Mouse (Mus musculus) myocyte (in vitro differentiated cells): Measurements from ENCODE around the gene Coro2a. TPM values are rescaled to one million over a fixed set of nuclear protein-coding genes. Genes with fewer than 3 reads are reported as not detected.

Experiments used
- H3K27me3 ChIP-seq: one replicate; pipeline ENCODE4 v1.6.1; 2011; ENCODE audit not compliant: control insufficient read depth, insufficient read depth, insufficient read length
- H3K36me3 ChIP-seq: one replicate; pipeline ENCODE4 v1.6.1; 2011; ENCODE audit not compliant: control insufficient read depth, insufficient read depth
- H3K4me2 ChIP-seq: one replicate; pipeline ENCODE4 v1.6.1; 2011; ENCODE audit warnings: low read depth, control low read depth
- H3K4me3 ChIP-seq: one replicate; pipeline ENCODE4 v1.5.1; 2011; ENCODE audit warnings: mild to moderate bottlenecking, control low read depth, moderate library complexity
- H3K79me2 ChIP-seq: one replicate; pipeline ENCODE4 v1.6.1; 2011; ENCODE audit not compliant: control insufficient read depth, insufficient read depth
- H3ac ChIP-seq: one replicate; pipeline ENCODE4 v1.6.1; 2011; ENCODE audit not compliant: control insufficient read depth, insufficient read length
- CEBPB ChIP-seq: IDR thresholded peaks from 2 replicates; pipeline ENCODE4 v1.6.1; 2011; ENCODE audit warnings: mild to moderate bottlenecking, moderate library complexity; ENCODE audit not compliant: poor library complexity, insufficient read depth, severe bottlenecking
- E2F4 ChIP-seq: IDR thresholded peaks from one replicate; pipeline ENCODE4 v1.6.1; 2011; ENCODE audit warnings: mild to moderate bottlenecking, control low read depth, moderate library complexity; ENCODE audit not compliant: insufficient read depth
- MAX ChIP-seq: IDR thresholded peaks from one replicate; pipeline ENCODE4 v1.6.1; 2011; ENCODE audit warnings: low read depth, mild to moderate bottlenecking, control low read depth
- MYOD1 ChIP-seq, 3 experiments: IDR thresholded peaks; one replicate each; pipeline ENCODE4 v1.6.1; 2011; ENCODE audit warnings: control low read depth in 2 of 3, low read depth in 2 of 3, mild to moderate bottlenecking in 2 of 3, moderate library complexity in 1 of 3; ENCODE audit not compliant: insufficient read length in 2 of 3, control insufficient read depth in 1 of 3
- MYOG ChIP-seq, 3 experiments: IDR thresholded peaks; one replicate each; pipeline ENCODE4 v1.6.1; 2011; ENCODE audit warnings: control low read depth in 2 of 3, low read depth in 2 of 3, mild to moderate bottlenecking in 2 of 3; ENCODE audit not compliant: insufficient read length in 2 of 3, control insufficient read depth in 1 of 3, insufficient read depth in 1 of 3
- POLR2A ChIP-seq: IDR thresholded peaks from one replicate; pipeline ENCODE4 v1.6.1; 2011; ENCODE audit warnings: low read depth, mild to moderate bottlenecking, control low read depth, moderate library complexity; ENCODE audit not compliant: insufficient read length
- POLR2AphosphoS2 ChIP-seq: IDR thresholded peaks from one replicate; pipeline ENCODE4 v1.6.1; 2011; ENCODE audit warnings: low read depth, control low read depth; ENCODE audit not compliant: insufficient read length
- REST ChIP-seq: IDR thresholded peaks from one replicate; pipeline ENCODE4 v1.6.1; 2011; ENCODE audit warnings: mild to moderate bottlenecking, control low read depth, moderate library complexity; ENCODE audit not compliant: insufficient read depth, insufficient read length
- SRF ChIP-seq: IDR thresholded peaks from one replicate; pipeline ENCODE4 v1.6.1; 2011; ENCODE audit warnings: low read depth; ENCODE audit not compliant: control insufficient read depth, insufficient read length
- TCF12 ChIP-seq: IDR thresholded peaks from one replicate; pipeline ENCODE4 v1.6.1; 2011; ENCODE audit warnings: mild to moderate bottlenecking, control low read depth; ENCODE audit not compliant: poor library complexity, insufficient read depth, severe bottlenecking
- TCF3 ChIP-seq: IDR thresholded peaks from one replicate; pipeline ENCODE4 v1.6.1; 2011; ENCODE audit warnings: low read depth, control low read depth; ENCODE audit not compliant: insufficient read length
- USF1 ChIP-seq: IDR thresholded peaks from one replicate; pipeline ENCODE4 v1.6.1; 2011; ENCODE audit warnings: low read depth, mild to moderate bottlenecking, control low read depth, moderate library complexity
- polyA plus RNA-seq: library from polyadenylated mRNA; unstranded; fragments of >200 nt; fragmentation: generic; extraction: Trizol; gene quantifications from one replicate; pipeline ENCODE4 v1.2.1, GENCODE M21; 2012; ENCODE audit warnings: missing spikeins

Gene Coro2a
- polyA plus RNA-seq, 1 experiment: 0.30 TPM

- Histone ChIP-seq H3K27me3 (no peaks in the 10 kb centered on the region), H3K36me3 (no peaks in the 10 kb centered on the region), H3ac (no peak overlapping the region), H3K79me2 (no peaks in the 10 kb centered on the region), H3K4me3 (no peak overlapping the region), H3K4me2 (no peak overlapping the region)
- no peak for TF ChIP-seq MYOD1 (IDR thresholded peaks at IDR 0.05; ENCODE audit: control insufficient read depth in 1 of 3, insufficient read length in 2 of 3, low read depth in 2 of 3)
- no peak for TF ChIP-seq SRF
- no peak for TF ChIP-seq TCF3
- TF ChIP-seq REST: no peak
- TF ChIP-seq TCF12: no peak
- no peak for TF ChIP-seq POLR2A
- no peak for TF ChIP-seq MAX
- no peak for TF ChIP-seq E2F4
- no peak for TF ChIP-seq POLR2AphosphoS2
- no peak for TF ChIP-seq CEBPB
- TF ChIP-seq USF1: no peak
- no peak for TF ChIP-seq MYOG (IDR thresholded peaks at IDR 0.05; ENCODE audit: control insufficient read depth in 1 of 3, insufficient read depth in 1 of 3, insufficient read length in 2 of 3, low read depth in 2 of 3)
Observed at GRCm38 (mm10) chr4:46632465-46632864, 30.5 kb upstream of the Coro2a start.

GRCm38 (mm10) chr4:46630390-46630789, 28.4 kb upstream of the Coro2a start:
- H3K27me3 ChIP-seq: no peaks in the 10 kb centered on the region
- H3K79me2 ChIP-seq: no peaks in the 10 kb centered on the region
- H3K4me3 ChIP-seq: no peak overlapping the region
- no peaks in the 10 kb centered on the region for H3K36me3 ChIP-seq
- no peak overlapping the region for H3K4me2 ChIP-seq
- TF ChIP-seq TCF12 (no peak), POLR2A (no peak), USF1 (no peak), MAX (no peak), MYOG (IDR thresholded peaks at IDR 0.05; ENCODE audit: control insufficient read depth in 1 of 3, insufficient read depth in 1 of 3, insufficient read length in 2 of 3, low read depth in 2 of 3) (no peak), E2F4 (no peak), REST (no peak), SRF (no peak), TCF3 (no peak), CEBPB (no peak), POLR2AphosphoS2 (no peak), MYOD1 (IDR thresholded peaks at IDR 0.05; ENCODE audit: control insufficient read depth in 1 of 3, insufficient read length in 2 of 3, low read depth in 2 of 3) (no peak)
- no peak overlapping the region for H3ac ChIP-seq

- H3K79me2 ChIP-seq: no peaks in the 10 kb centered on the region
- no peak overlapping the region for H3ac ChIP-seq
- TF ChIP-seq USF1: no peak
- no peak for TF ChIP-seq TCF12
- no peak for TF ChIP-seq POLR2AphosphoS2
- TF ChIP-seq SRF: no peak
- TF ChIP-seq POLR2A: no peak
- TF ChIP-seq MAX: no peak
- no peak for TF ChIP-seq E2F4
- no peak for TF ChIP-seq MYOD1 (IDR thresholded peaks at IDR 0.05; ENCODE audit: control insufficient read depth in 1 of 3, insufficient read length in 2 of 3, low read depth in 2 of 3)
- no peak for TF ChIP-seq TCF3
- TF ChIP-seq REST: no peak
- H3K4me2 ChIP-seq: no peak overlapping the region
- H3K4me3 ChIP-seq: no peak overlapping the region
- no peaks in the 10 kb centered on the region for H3K36me3 ChIP-seq
- H3K27me3 ChIP-seq: no peaks in the 10 kb centered on the region
Observed at GRCm38 (mm10) chr4:46628873-46629272, 26.9 kb upstream of the Coro2a start.

GRCm38 (mm10) chr4:46628081-46628480, 26.1 kb upstream of the Coro2a start:
- no peaks in the 10 kb centered on the region for H3K79me2 ChIP-seq
- no peaks in the 10 kb centered on the region for H3K36me3 ChIP-seq
- H3ac ChIP-seq: no peak overlapping the region
- TF ChIP-seq USF1: no peak
- no peak for TF ChIP-seq SRF
- no peak for TF ChIP-seq POLR2AphosphoS2
- no peak for TF ChIP-seq E2F4
- no peak for TF ChIP-seq MAX
- TF ChIP-seq MYOG (IDR thresholded peaks at IDR 0.05; ENCODE audit: control insufficient read depth in 1 of 3, insufficient read depth in 1 of 3, insufficient read length in 2 of 3, low read depth in 2 of 3): no peak
- no peak for TF ChIP-seq CEBPB
- no peak for TF ChIP-seq TCF12
- no peak for TF ChIP-seq MYOD1 (IDR thresholded peaks at IDR 0.05; ENCODE audit: control insufficient read depth in 1 of 3, insufficient read length in 2 of 3, low read depth in 2 of 3)
- no peak for TF ChIP-seq REST
- TF ChIP-seq POLR2A: no peak
- no peak for TF ChIP-seq TCF3
- H3K4me2 ChIP-seq: no peak overlapping the region
- H3K27me3 ChIP-seq: no peaks in the 10 kb centered on the region
- no peak overlapping the region for H3K4me3 ChIP-seq

GRCm38 (mm10) chr4:46625101-46625500, 23.1 kb upstream of the Coro2a start:
- no peaks in the 10 kb centered on the region for H3K79me2 ChIP-seq
- H3K4me2 ChIP-seq: no peak overlapping the region

More at GRCm38 (mm10) chr4:46625101-46625500, 23.1 kb upstream of the Coro2a start:
- TF ChIP-seq MYOG (IDR thresholded peaks at IDR 0.05; ENCODE audit: control insufficient read depth in 1 of 3, insufficient read depth in 1 of 3, insufficient read length in 2 of 3, low read depth in 2 of 3): no peak
- no peak for TF ChIP-seq POLR2A
- no peak for TF ChIP-seq POLR2AphosphoS2
- TF ChIP-seq TCF12: no peak
- TF ChIP-seq MAX: no peak
- TF ChIP-seq E2F4: no peak
- no peak for TF ChIP-seq MYOD1 (IDR thresholded peaks at IDR 0.05; ENCODE audit: control insufficient read depth in 1 of 3, insufficient read length in 2 of 3, low read depth in 2 of 3)
- no peak for TF ChIP-seq REST
- TF ChIP-seq USF1: no peak
- TF ChIP-seq SRF: no peak
- no peak for TF ChIP-seq CEBPB
- TF ChIP-seq TCF3: no peak
- H3ac ChIP-seq: no peak overlapping the region
- H3K4me3 ChIP-seq: no peak overlapping the region
- H3K36me3 ChIP-seq: no peaks in the 10 kb centered on the region
- no peaks in the 10 kb centered on the region for H3K27me3 ChIP-seq
